Mouse (Mus musculus) cerebellum, adult 2 months (tissue): ENCODE data around the gene Pde10a. TPM values are rescaled to one million over a fixed set of nuclear protein-coding genes. Genes with fewer than 3 reads are reported as not detected.

ENCODE experiments used
- DNase-seq, 2 experiments: peaks; one replicate each; pipeline ENCODE4 v3.0.0; 2021
- H3K27ac ChIP-seq: fragments of 200-500 bp; 2 replicates; pipeline ENCODE4 v1.5.1; 2012; ENCODE audit warnings: low read length, control low read depth, inconsistent platforms; ENCODE audit not compliant: insufficient read depth
- H3K27me3 ChIP-seq: fragments of 200-500 bp; 2 replicates; pipeline ENCODE4 v1.6.1; 2012; ENCODE audit warnings: inconsistent platforms, mild to moderate bottlenecking, low read length, moderate library complexity; ENCODE audit not compliant: control insufficient read depth, insufficient read depth
- H3K4me1 ChIP-seq: fragments of 200-500 bp; 2 replicates; pipeline ENCODE4 v1.6.1; 2011; ENCODE audit warnings: low read length; ENCODE audit not compliant: control insufficient read depth, insufficient read depth
- H3K4me3 ChIP-seq: fragments of 200-500 bp; replicated peaks from 2 replicates; pipeline ENCODE3; 2011; ENCODE audit warnings: mild to moderate bottlenecking, low read depth, low read length, control low read depth; ENCODE audit not compliant: insufficient read depth
- CTCF ChIP-seq: fragments of 200-500 bp; IDR thresholded peaks from 2 replicates; pipeline ENCODE4 v1.5.1; 2011; ENCODE audit warnings: low read depth, mild to moderate bottlenecking, control low read depth, low read length, moderate library complexity, borderline replicate concordance; ENCODE audit not compliant: insufficient read depth
- POLR2A ChIP-seq: fragments of 200-500 bp; IDR thresholded peaks from 2 replicates; pipeline ENCODE4 v1.6.1; 2011; ENCODE audit warnings: low read length, control low read depth, borderline replicate concordance; ENCODE audit not compliant: insufficient read depth
- WGBS: fragments of 180-500 bp; shearing (Covaris S2); methylation state at CpG from one replicate; pipeline ENCODE4 v1.1.7; 2018; 5-methylcytosine and 5-hydroxymethylcytosine counted together
- polyA plus RNA-seq: library from polyadenylated mRNA; depleted of rRNA; stranded (reverse); fragments of >200 nt; gene quantifications from 2 replicates; pipeline ENCODE4 v1.2.3, GENCODE M21; 2012

The Pde10a gene
- polyA plus RNA-seq, 1 experiment: 40.9 TPM

DNA sequence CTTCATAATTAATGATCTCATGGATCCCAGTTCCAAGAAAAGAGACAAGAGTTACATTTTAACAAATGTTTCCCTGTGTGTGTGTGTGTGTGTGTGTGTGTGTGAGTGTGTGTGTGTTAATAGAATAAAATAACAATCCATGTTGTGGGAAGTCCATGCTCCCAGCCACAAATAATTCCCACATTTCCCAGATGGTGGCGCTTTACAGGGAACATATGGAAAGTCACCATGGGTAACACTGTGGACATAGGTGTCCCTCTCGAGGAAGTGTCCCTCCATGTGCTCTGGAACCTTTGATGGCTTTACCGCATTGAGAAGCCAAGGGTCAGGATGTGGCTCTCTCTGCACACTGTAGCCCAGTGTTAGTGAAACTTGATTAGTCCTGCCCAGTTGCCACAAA lies 3.5 kb downstream of the Pde10a start:
- Histone ChIP-seq H3K4me1 (peaks cover 16% of the 10 kb centered on the region), H3K27me3 (no peaks in the 10 kb centered on the region), H3K4me3 (no peak overlapping the region), H3K27ac (no peak overlapping the region)
- peak; percentile 21; the same call in 1 of the 2 replicates for TF ChIP-seq CTCF
- TF ChIP-seq POLR2A: no peak
- DNase-seq: peak; percentile 50 to 53
- WGBS: 29% methylated on average over 3 of the region's 3 CpGs

DNA sequence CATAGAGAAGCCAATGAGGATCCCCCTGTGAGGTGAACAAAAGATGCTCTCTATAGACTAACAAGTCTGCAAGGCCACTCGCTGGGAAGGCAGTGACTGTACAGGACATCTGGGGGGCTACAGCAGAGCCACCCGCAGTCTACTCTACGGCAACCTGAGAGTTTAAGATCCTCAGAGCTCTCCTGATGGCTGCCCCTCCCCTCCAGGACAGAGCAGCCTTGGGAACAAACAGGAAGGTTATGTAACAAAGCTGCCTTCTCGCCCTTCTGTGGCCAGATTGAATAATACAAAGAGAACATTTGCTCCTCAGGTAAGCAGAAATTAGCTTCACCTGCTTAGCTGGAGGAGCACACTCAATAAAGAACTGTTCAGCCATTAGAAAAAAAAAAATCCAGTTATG lies 7.4 kb downstream of the Pde10a start:
- Histone ChIP-seq H3K27ac (peak overlapping the region; percentile 71), H3K4me3 (no peak overlapping the region), H3K27me3 (no peaks in the 10 kb centered on the region), H3K4me1 (peaks cover 17% of the 10 kb centered on the region; the same call in 1 of the 2 replicates)
- no peak for TF ChIP-seq CTCF
- no peak for TF ChIP-seq POLR2A
- peak; percentile 67 to 82 for DNase-seq
- WGBS: 20% methylated on average over 4 of the region's 4 CpGs

DNA sequence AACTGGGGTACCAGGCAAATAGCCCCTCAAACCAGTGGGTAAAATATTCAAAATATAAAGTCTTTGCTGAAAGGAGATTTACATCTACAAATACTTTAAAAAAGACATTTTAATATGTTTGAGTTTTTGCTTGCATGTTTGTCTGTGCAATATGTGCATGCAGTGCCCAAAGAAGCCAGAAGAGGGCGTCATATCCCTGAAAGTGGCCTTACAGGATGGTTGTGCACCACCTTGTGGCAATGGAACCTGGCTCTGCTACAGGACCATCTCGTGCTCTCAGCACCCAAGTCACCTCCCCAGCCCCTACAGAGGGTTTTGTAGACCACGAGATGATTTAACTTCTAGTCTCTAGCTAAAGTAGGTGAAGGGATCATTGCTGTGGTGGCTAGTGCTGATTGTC lies 8.7 kb downstream of the Pde10a start:
- no peak overlapping the region for H3K4me3 ChIP-seq
- H3K27ac ChIP-seq: no peak overlapping the region
- TF ChIP-seq POLR2A: no peak
- TF ChIP-seq CTCF: peak; percentile 60; the same call in 1 of the 2 replicates
- DNase-seq: no peak
- 47% methylated on average over 3 of the region's 3 CpGs for WGBS
- H3K4me1 ChIP-seq: peaks cover 17% of the 10 kb centered on the region; the same call in 1 of the 2 replicates
- no peaks in the 10 kb centered on the region for H3K27me3 ChIP-seq

DNA sequence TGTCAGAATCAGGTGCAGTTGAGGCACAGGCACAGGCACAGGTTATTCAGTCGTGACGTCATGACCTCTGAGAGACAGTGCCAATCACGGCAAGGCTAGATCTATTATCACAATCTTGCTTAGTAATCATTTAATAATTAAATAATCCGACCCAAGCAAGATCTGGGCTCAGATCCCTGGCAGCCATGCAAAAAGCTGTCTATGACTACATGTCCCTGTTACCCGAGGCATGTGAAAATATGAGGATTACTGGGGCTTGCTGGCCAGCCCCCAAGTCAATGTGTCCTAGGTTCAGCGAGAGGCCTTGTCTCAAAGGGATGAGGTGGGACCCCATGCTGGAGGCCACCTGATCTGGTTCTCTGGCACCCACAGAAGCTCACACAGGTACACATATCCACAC lies 11.3 kb downstream of the Pde10a start:
- Histone ChIP-seq H3K4me1 (peaks cover 17% of the 10 kb centered on the region; the same call in 1 of the 2 replicates), H3K27me3 (no peaks in the 10 kb centered on the region), H3K27ac (peak overlapping the region; percentile 11; the same call in 1 of the 2 replicates), H3K4me3 (no peak overlapping the region)
- DNase-seq: peak in 1 of 2 experiments; percentile 56
- 16% methylated on average over 6 of the region's 6 CpGs for WGBS
- TF ChIP-seq POLR2A (no peak), CTCF (no peak)

DNA sequence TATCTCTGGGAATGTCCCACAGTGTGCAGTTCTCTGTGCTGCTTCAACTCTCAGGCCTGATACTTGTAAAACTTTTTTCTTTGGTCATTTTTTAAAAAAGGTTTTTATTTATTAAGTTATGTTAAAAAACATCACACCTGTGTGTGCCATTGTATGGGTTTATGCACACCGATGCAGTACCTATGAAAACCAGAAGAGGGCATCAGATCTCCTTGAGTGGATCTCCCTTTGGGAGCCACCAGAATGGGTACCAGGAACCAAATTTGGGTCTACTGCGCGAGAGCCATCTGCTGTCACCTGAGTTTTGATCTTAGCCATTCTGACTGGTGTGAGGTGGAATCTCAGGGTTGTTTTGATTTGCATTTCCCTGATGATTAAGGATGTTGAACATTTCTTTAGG lies 12.9 kb downstream of the Pde10a start:
- H3K27me3 ChIP-seq: no peaks in the 10 kb centered on the region
- no peak overlapping the region for H3K27ac ChIP-seq
- DNase-seq: no peak
- TF ChIP-seq POLR2A: no peak
- TF ChIP-seq CTCF: 0 out of 2 replicates have a peak, but pooled peaks have one; percentile 26
- peaks cover 16% of the 10 kb centered on the region; the same call in 1 of the 2 replicates for H3K4me1 ChIP-seq
- 69% methylated on average over 3 of the region's 3 CpGs for WGBS
- H3K4me3 ChIP-seq: no peak overlapping the region

DNA sequence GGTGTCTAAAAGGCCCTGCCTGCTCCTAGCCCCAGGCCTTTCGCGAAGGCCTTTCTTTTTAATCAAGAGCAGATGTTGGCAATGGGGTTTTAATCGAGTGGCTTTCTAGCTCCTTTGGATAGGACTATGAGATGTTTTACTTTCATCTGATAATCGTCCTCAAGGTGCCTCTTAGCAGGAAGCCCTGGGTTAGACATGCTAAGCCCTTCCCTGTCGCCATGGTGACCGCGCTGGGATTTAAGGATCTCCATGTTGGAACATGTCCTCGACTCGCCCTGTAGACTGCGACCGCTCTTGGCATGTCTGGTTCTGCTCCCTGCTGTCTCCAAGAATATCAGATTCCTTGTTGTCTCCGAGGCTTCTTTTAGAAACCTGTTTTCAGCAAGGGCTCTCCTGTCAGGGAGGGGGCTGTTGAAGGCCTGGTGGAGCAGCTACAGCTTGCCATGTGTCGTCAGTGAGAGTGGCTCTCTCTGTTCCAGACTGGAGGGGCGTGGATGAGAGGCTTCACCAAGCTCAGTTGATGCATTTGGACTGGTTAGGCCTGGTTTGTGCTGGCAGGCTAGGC lies 16.9 kb downstream of the Pde10a start:
- TF ChIP-seq POLR2A: no peak
- TF ChIP-seq CTCF: no peak
- WGBS: 43% methylated on average over 14 of the region's 14 CpGs
- peaks cover 24% of the 10 kb centered on the region for H3K4me1 ChIP-seq
- no peak overlapping the region for H3K4me3 ChIP-seq
- no peak overlapping the region for H3K27ac ChIP-seq
- no peaks in the 10 kb centered on the region for H3K27me3 ChIP-seq
- DNase-seq: peak in 1 of 2 experiments; percentile 14

DNA sequence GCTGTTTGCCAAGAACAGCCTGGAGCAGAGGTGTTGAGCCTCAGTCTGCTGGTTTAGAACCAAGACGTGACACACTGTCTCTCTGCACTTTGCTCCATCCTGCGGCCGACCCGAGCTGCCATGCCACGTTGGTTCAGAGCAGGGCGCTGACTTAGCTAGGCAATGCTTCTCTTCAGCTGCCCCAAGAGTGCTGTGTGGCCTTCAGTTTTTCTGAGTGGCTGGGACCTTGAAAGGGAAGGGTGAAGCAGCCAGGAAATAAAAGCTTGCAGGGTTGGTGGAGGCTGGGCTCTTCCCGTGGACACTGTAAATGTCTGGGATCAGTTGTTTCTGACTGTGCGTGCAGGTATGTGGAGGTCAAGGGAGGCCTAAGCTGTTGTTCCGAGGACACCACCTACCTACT lies 21.2 kb downstream of the Pde10a start:
- 74% methylated on average over 9 of the region's 9 CpGs for WGBS
- H3K4me1 ChIP-seq: peaks cover 42% of the 10 kb centered on the region
- no peak for TF ChIP-seq CTCF
- TF ChIP-seq POLR2A: no peak
- H3K27me3 ChIP-seq: no peaks in the 10 kb centered on the region
- H3K4me3 ChIP-seq: no peak overlapping the region
- peak overlapping the region; percentile 37; the same call in 1 of the 2 replicates for H3K27ac ChIP-seq
- no peak for DNase-seq

DNA sequence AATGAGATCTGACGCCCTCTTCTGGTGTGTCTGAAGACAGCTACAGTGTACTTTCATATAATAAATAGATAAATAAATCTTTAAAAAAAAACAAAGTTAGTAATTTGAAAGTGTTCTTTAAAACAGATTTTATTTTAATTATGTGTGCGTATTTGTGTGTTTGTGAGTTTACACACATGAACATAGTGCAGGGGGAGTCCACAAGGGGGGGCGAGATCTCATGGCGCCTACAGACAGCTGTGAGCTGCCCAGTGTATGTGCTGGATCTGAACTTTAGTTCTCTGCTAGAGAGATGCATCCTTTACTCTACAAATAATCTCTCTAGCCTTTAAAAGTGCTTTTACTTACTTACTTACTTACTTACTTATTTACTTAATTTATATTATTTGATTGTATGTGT lies 23.6 kb downstream of the Pde10a start:
- Histone ChIP-seq H3K27ac (0 out of 2 replicates have a peak overlapping the region, but pooled peaks have one; percentile 32), H3K27me3 (no peaks in the 10 kb centered on the region), H3K4me1 (peaks cover 54% of the 10 kb centered on the region), H3K4me3 (no peak overlapping the region)
- 89% methylated on average over 4 of the region's 4 CpGs for WGBS
- no peak for DNase-seq
- TF ChIP-seq CTCF (no peak), POLR2A (no peak)
